Mouse (Mus musculus) c-Kit-positive CD71-negative TER-119-negative erythroid progenitor cells, embryonic 14.5 days (primary cell): ENCODE results near the gene Rpa1.
"Not testable (repeated sequence)": the region's sequence is repeated elsewhere in the genome, so short reads cannot be mapped to it uniquely, and the experiment has no call there.

Experiments
- DNase-seq: peaks from one replicate; pipeline ENCODE4 v3.0.0-alpha.2; 2013; ENCODE audit warnings: low read depth

The Rpa1 gene

GRCm38 (mm10) chr11:75348199-75348889 is at the start of gene Rpa1, which contains the start of gene Smyd4:
TSS of gene Rpa1 (minus strand) at chr11:75348324.
TSS of gene Smyd4 (plus strand) at chr11:75348433.
- DNase-seq, result peak; percentile 90

GRCm38 (mm10) chr11:75397452-75397851 is 49.3 kb upstream of the Rpa1 start:
- DNase-seq, result no peak

- no peak for DNase-seq
Measured at GRCm38 (mm10) chr11:75395611-75396010, 47.5 kb upstream of the Rpa1 start.

- DNase-seq, result peak; percentile 32
Measured at GRCm38 (mm10) chr11:75383529-75383928, 35.4 kb upstream of the Rpa1 start.

- not testable (repeated sequence) for DNase-seq
Measured at GRCm38 (mm10) chr11:75378786-75379185, 30.7 kb upstream of the Rpa1 start.

- DNase-seq, result no peak
Measured at GRCm38 (mm10) chr11:75377125-75377524, 29.0 kb upstream of the Rpa1 start.

- DNase-seq, result no peak
Measured at GRCm38 (mm10) chr11:75355475-75355874, 7.4 kb upstream of the Rpa1 start.

- no peak for DNase-seq
Measured at GRCm38 (mm10) chr11:75351225-75351624, 3.1 kb upstream of the Rpa1 start.

GRCm38 (mm10) chr11:75348890-75349261 is 752 bp upstream of the Rpa1 start:
- DNase-seq, result no peak

- DNase-seq, result no peak
Measured at GRCm38 (mm10) chr11:75347596-75347995, 528 bp downstream of the Rpa1 start.

GRCm38 (mm10) chr11:75347188-75347585 is 937 bp downstream of the Rpa1 start:
- DNase-seq, result no peak

- no peak for DNase-seq
Measured at GRCm38 (mm10) chr11:75346556-75347187, 1.5 kb downstream of the Rpa1 start.

GRCm38 (mm10) chr11:75344716-75345115 is 3.4 kb downstream of the Rpa1 start:
- DNase-seq, result no peak

GRCm38 (mm10) chr11:75344163-75344562 is 4.0 kb downstream of the Rpa1 start:
- DNase-seq, result no peak

GRCm38 (mm10) chr11:75343096-75343495 is 5.0 kb downstream of the Rpa1 start:
- DNase-seq, result no peak

- no peak for DNase-seq
Measured at GRCm38 (mm10) chr11:75340698-75341345, 7.3 kb downstream of the Rpa1 start.

- no peak for DNase-seq
Measured at GRCm38 (mm10) chr11:75340076-75340475, 8.0 kb downstream of the Rpa1 start.

GRCm38 (mm10) chr11:75337246-75337645 is 10.9 kb downstream of the Rpa1 start:
- no peak for DNase-seq

- DNase-seq, result no peak
Measured at GRCm38 (mm10) chr11:75336676-75337075, 11.4 kb downstream of the Rpa1 start.

GRCm38 (mm10) chr11:75325969-75326311 is 22.2 kb downstream of the Rpa1 start:
- no peak for DNase-seq

- DNase-seq, result no peak
Measured at GRCm38 (mm10) chr11:75325116-75325968, 22.8 kb downstream of the Rpa1 start.

GRCm38 (mm10) chr11:75324433-75324832 is 23.7 kb downstream of the Rpa1 start:
- no peak for DNase-seq
